ENCODE assay signal across 8 mouse cellular contexts in the genomic region with DNA sequence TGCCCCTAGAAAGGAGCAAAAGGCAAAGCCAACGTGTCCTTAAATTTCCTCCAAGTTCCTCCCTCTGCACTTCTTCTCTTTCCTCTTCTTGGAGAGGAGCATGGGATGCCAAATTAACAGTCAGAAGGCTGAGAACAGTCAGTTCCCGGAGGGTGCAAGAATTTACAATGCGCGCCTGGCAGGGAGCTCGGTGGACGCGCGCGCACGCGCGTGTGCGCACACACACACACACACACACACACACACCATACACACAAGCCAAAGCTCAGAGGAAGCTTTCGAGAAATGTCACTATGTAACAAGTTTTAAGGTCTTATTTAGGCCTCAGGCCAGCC. TPM values are rescaled to one million over a fixed set of nuclear protein-coding genes. Genes with fewer than 3 reads are reported as not detected.
A peak's percentile ranks its signal among the peaks of the same experiment; 100 is the strongest.
DNase-seq lines count a peak whose midpoint lies in the region; ATAC-seq and TF ChIP-seq lines count a peak whose summit lies in the region.

No protein-coding gene starts in this region.

- DNase-seq in layer of hippocampus, adult 18-20 months (ENCODE audit: low spot score in 2 of 2), result peak; percentile 37 to 67
- DNase-seq in layer of hippocampus, postnatal 14 days (ENCODE audit: low spot score in 2 of 2), result no peak
- peak; percentile 61 for DNase-seq in embryo, embryonic 10.5 days (ENCODE audit: low spot score)
- DNase-seq in heart, adult 11 months, result peak; percentile 97
- peak; percentile 48 for DNase-seq in kidney, adult 2 months
- DNase-seq in liver, postnatal 0 days, result peak; percentile 39
- no peak for DNase-seq in B cell, adult 2 months

- H3K4me1 ChIP-seq in kidney, adult 2 months (ENCODE audit: control insufficient read depth, insufficient read depth, low read length), result peaks cover 10% of the 10 kb centered on the region; the same call in 1 of the 2 replicates
- H3K4me1 ChIP-seq in liver, postnatal 0 days (ENCODE audit: insufficient read depth), result peaks cover 32% of the 10 kb centered on the region
- H3K4me1 ChIP-seq in olfactory bulb, adult 2 months (ENCODE audit: control insufficient read depth, insufficient read depth, low read length), result peaks cover 12% of the 10 kb centered on the region

- WGBS in kidney, adult 2 months, result 14% methylated on average over 14 of the region's 14 CpGs
- 11% methylated on average over 14 of the region's 14 CpGs for WGBS in liver, postnatal 0 days (ENCODE audit: insufficient replicate concordance)
- WGBS in olfactory bulb, adult 2 months, result 1% methylated on average over 14 of the region's 14 CpGs

- TF ChIP-seq POLR2A in kidney, adult 2 months (IDR thresholded peaks at IDR 0.05; ENCODE audit: low read depth, low read length), result no peak
- no peak for TF ChIP-seq POLR2A in olfactory bulb, adult 2 months (IDR thresholded peaks at IDR 0.05; ENCODE audit: insufficient read depth, low read depth, low read length)

- no peak for TF ChIP-seq EP300 in liver, postnatal 0 days (IDR thresholded peaks at IDR 0.05; ENCODE audit: low read depth)

- no peaks in the 10 kb centered on the region for H3K36me3 ChIP-seq in kidney, adult 2 months (ENCODE audit: control insufficient read depth, insufficient read depth, low read length)
- H3K36me3 ChIP-seq in liver, postnatal 0 days (replicated peaks; ENCODE audit: insufficient read depth, low read length), result 0 out of 2 replicates have a peak, but pooled peaks cover 2% of the 10 kb centered on the region

- H3K27me3 ChIP-seq in kidney, adult 2 months (replicated peaks; ENCODE audit: control insufficient read depth, insufficient read depth, low read length), result no peaks in the 10 kb centered on the region
- no peaks in the 10 kb centered on the region for H3K27me3 ChIP-seq in liver, postnatal 0 days (ENCODE audit: insufficient read depth, low read length)

- H3K27ac ChIP-seq in kidney, adult 2 months (ENCODE audit: insufficient read depth, low read depth, low read length), result peak overlapping the region; percentile 36
- peak overlapping the region; percentile 98 for H3K27ac ChIP-seq in liver, postnatal 0 days (ENCODE audit: low read depth)
- peak overlapping the region; percentile 94 for H3K27ac ChIP-seq in olfactory bulb, adult 2 months (ENCODE audit: insufficient read depth, low read depth, low read length)

- peak overlapping the region; percentile 94 for H3K9ac ChIP-seq in liver, postnatal 0 days (replicated peaks)

- ATAC-seq in liver, postnatal 0 days, result no peak

- H3K9me3 ChIP-seq in liver, postnatal 0 days (ENCODE audit: low read length), result no peaks in the 10 kb centered on the region

- H3K4me3 ChIP-seq in kidney, adult 2 months (ENCODE audit: insufficient read depth, low read depth, low read length), result peak overlapping the region; percentile 95
- H3K4me3 ChIP-seq in liver, postnatal 0 days (ENCODE audit: low read depth, low read length), result peak overlapping the region; percentile 90
- H3K4me3 ChIP-seq in olfactory bulb, adult 2 months (ENCODE audit: insufficient read depth, low read depth, low read length), result peak overlapping the region; percentile 84

- no peak for TF ChIP-seq CTCF in kidney, adult 2 months (conservative IDR thresholded peaks at IDR 0.05; ENCODE audit: insufficient read depth, insufficient read length, low read depth, low read length)
- no peak for TF ChIP-seq CTCF in liver, postnatal 0 days (IDR thresholded peaks at IDR 0.05; ENCODE audit: low read depth)
- no peak for TF ChIP-seq CTCF in olfactory bulb, adult 2 months (IDR thresholded peaks at IDR 0.05; ENCODE audit: insufficient read depth, low read depth, low read length)

- peak overlapping the region; percentile 88 for H3K4me2 ChIP-seq in liver, postnatal 0 days (ENCODE audit: low read depth, low read length)

RNA-seq across cellular contexts. Expression of a gene that starts 1.5 kb away (rescaled TPM):
- total RNA-seq in layer of hippocampus, adult 18-20 months (2021), result 100 to 1,000 TPM; 132 to 138 TPM
- total RNA-seq in layer of hippocampus, postnatal 14 days (2021), result 100 to 1,000 TPM; 102 to 116 TPM
- polyA plus RNA-seq in kidney, adult 2 months (2012; rRNA removed), result 7.7 and 8.6 TPM in 2 replicates
- polyA plus RNA-seq in liver, postnatal 0 days (2015; fragmentation: Nextera tagmentation; extraction: Ambion mirVana), result 4.5 and 5.6 TPM in 2 replicates
- polyA plus RNA-seq in olfactory bulb, adult 2 months (2012; ENCODE audit: insufficient read depth, insufficient read length, low replicate concordance, missing spikeins), result not detected in 2 replicates

Comparison
In these comparisons a context has a peak if more than half of its experiments do, and no peak if none do; other contexts are left out.
1. DNase-seq: peak in layer of hippocampus, adult 18-20 months (2 of 2), embryo, embryonic 10.5 days (single experiment), heart, adult 11 months (single experiment), kidney, adult 2 months (single experiment) and liver, postnatal 0 days (single experiment); none in layer of hippocampus, postnatal 14 days (0 of 2) and B cell, adult 2 months (0 of 2).
2. H3K27ac ChIP-seq: peak in every context shown above with its lines; median percentile 98 in liver, postnatal 0 days; 94 in olfactory bulb, adult 2 months; 36 in kidney, adult 2 months.
3. Peak in every context shown above with its lines, with median percentiles within 50 percentile points of each other: H3K4me3 ChIP-seq.